Mouse (Mus musculus): ENCODE data around the gene Smyd3.

Gene Smyd3

GRCm38 (mm10) chr1:179107761-179108694 is 409.8 kb downstream of the Smyd3 start:
- no peak for DNase-seq

- DNase-seq, result no peak
Measured at GRCm38 (mm10) chr1:179107211-179107610, 410.6 kb downstream of the Smyd3 start.

GRCm38 (mm10) chr1:179106702-179107145 is 411.1 kb downstream of the Smyd3 start:
- DNase-seq, result no peak

GRCm38 (mm10) chr1:179106103-179106701 is 411.6 kb downstream of the Smyd3 start:
- DNase-seq, result no peak

GRCm38 (mm10) chr1:179104447-179104846 is 413.4 kb downstream of the Smyd3 start:
- DNase-seq, result no peak

- DNase-seq, result no peak
Measured at GRCm38 (mm10) chr1:179096993-179097392, 420.8 kb downstream of the Smyd3 start.

GRCm38 (mm10) chr1:179096323-179096722 is 421.5 kb downstream of the Smyd3 start:
- no peak for DNase-seq

GRCm38 (mm10) chr1:179089174-179089573 is 428.7 kb downstream of the Smyd3 start:
- no peak for DNase-seq

- no peak for DNase-seq
Measured at GRCm38 (mm10) chr1:179087033-179087998, 430.5 kb downstream of the Smyd3 start.

- DNase-seq, result no peak
Measured at GRCm38 (mm10) chr1:179086208-179086607, 431.6 kb downstream of the Smyd3 start.

GRCm38 (mm10) chr1:179083098-179083497 is 434.7 kb downstream of the Smyd3 start:
- no peak for DNase-seq

GRCm38 (mm10) chr1:179073846-179074245 is 444.0 kb downstream of the Smyd3 start:
- no peak for DNase-seq

GRCm38 (mm10) chr1:179072935-179073654 is 444.7 kb downstream of the Smyd3 start:
- no peak for DNase-seq

GRCm38 (mm10) chr1:179072406-179072805 is 445.4 kb downstream of the Smyd3 start:
- DNase-seq, result no peak

- DNase-seq, result no peak
Measured at GRCm38 (mm10) chr1:179068990-179069389, 448.9 kb downstream of the Smyd3 start.

GRCm38 (mm10) chr1:179065294-179065601 is 452.6 kb downstream of the Smyd3 start:
- DNase-seq, result no peak

- DNase-seq, result no peak
Measured at GRCm38 (mm10) chr1:179064601-179065293, 453.1 kb downstream of the Smyd3 start.

- no peak for DNase-seq
Measured at GRCm38 (mm10) chr1:179061759-179062168, 456.1 kb downstream of the Smyd3 start.

GRCm38 (mm10) chr1:179061053-179061452 is 456.8 kb downstream of the Smyd3 start:
- DNase-seq, result no peak

GRCm38 (mm10) chr1:179060113-179060955 is 457.5 kb downstream of the Smyd3 start:
- DNase-seq, result no peak
